Mouse (Mus musculus): ENCODE results near the gene Mapkapk5. TPM values are rescaled to one million over a fixed set of nuclear protein-coding genes. Genes with fewer than 3 reads are reported as not detected.

The Mapkapk5 gene
- polyA plus RNA-seq (2012; rRNA removed) = 94.9 and 100 TPM in 2 replicates

- TF ChIP-seq POLR2A (IDR thresholded peaks at IDR 0.05; ENCODE audit: extremely low read depth, insufficient read depth, low read length) (peak; percentile 88), CTCF (IDR thresholded peaks at IDR 0.05; ENCODE audit: extremely low read depth, insufficient read depth, low read length) (no peak)
- Histone ChIP-seq H3K4me3 (ENCODE audit: insufficient read depth, low read length) (peak within 1 kb of the TSS; percentile 50), H3K4me1 (ENCODE audit: control insufficient read depth, insufficient read depth, low read length) (peaks cover 4% of the 10 kb centered on the region; the same call in 1 of the 2 replicates), H3K27ac (ENCODE audit: insufficient read depth, low read length) (peak within 1 kb of the TSS; percentile 68)
Measured at GRCm38 (mm10) chr5:121545793-121546529, at the start of gene Mapkapk5. Gene Mapkapk5 (minus strand): TSS chr5:121545905.

GRCm38 (mm10) chr5:121594714-121595313, 49.1 kb upstream of the Mapkapk5 start:
- H3K27ac ChIP-seq (ENCODE audit: insufficient read depth, low read length) = no peak overlapping the region
- 0 out of 2 replicates have a peak, but pooled peaks cover 2% of the 10 kb centered on the region for H3K4me1 ChIP-seq (ENCODE audit: control insufficient read depth, insufficient read depth, low read length)
- TF ChIP-seq POLR2A (IDR thresholded peaks at IDR 0.05; ENCODE audit: extremely low read depth, insufficient read depth, low read length) (no peak), CTCF (IDR thresholded peaks at IDR 0.05; ENCODE audit: extremely low read depth, insufficient read depth, low read length) (no peak)
- H3K4me3 ChIP-seq (ENCODE audit: insufficient read depth, low read length) = no peak overlapping the region

GRCm38 (mm10) chr5:121593451-121594401, 48.0 kb upstream of the Mapkapk5 start, which contains the start of gene Aldh2:
Gene Aldh2 (minus strand): TSS chr5:121593824.
- Histone ChIP-seq H3K4me3 (ENCODE audit: insufficient read depth, low read length) (peak within 1 kb of the TSS; percentile 55), H3K4me1 (ENCODE audit: control insufficient read depth, insufficient read depth, low read length) (0 out of 2 replicates have a peak, but pooled peaks cover 2% of the 10 kb centered on the region), H3K27ac (ENCODE audit: insufficient read depth, low read length) (peak within 1 kb of the TSS; percentile 41)
- TF ChIP-seq POLR2A (IDR thresholded peaks at IDR 0.05; ENCODE audit: extremely low read depth, insufficient read depth, low read length) (peak; percentile 83; the same call in 1 of the 2 replicates), CTCF (IDR thresholded peaks at IDR 0.05; ENCODE audit: extremely low read depth, insufficient read depth, low read length) (no peak)

GRCm38 (mm10) chr5:121592816-121593407, 47.2 kb upstream of the Mapkapk5 start:
- Histone ChIP-seq H3K27ac (ENCODE audit: insufficient read depth, low read length) (peak overlapping the region; percentile 41), H3K4me1 (ENCODE audit: control insufficient read depth, insufficient read depth, low read length) (0 out of 2 replicates have a peak, but pooled peaks cover 2% of the 10 kb centered on the region), H3K4me3 (ENCODE audit: insufficient read depth, low read length) (peak overlapping the region; percentile 55)
- no peak for TF ChIP-seq CTCF (IDR thresholded peaks at IDR 0.05; ENCODE audit: extremely low read depth, insufficient read depth, low read length)
- no peak for TF ChIP-seq POLR2A (IDR thresholded peaks at IDR 0.05; ENCODE audit: extremely low read depth, insufficient read depth, low read length)

GRCm38 (mm10) chr5:121592064-121592815, 46.5 kb upstream of the Mapkapk5 start:
- TF ChIP-seq POLR2A (IDR thresholded peaks at IDR 0.05; ENCODE audit: extremely low read depth, insufficient read depth, low read length) (no peak), CTCF (IDR thresholded peaks at IDR 0.05; ENCODE audit: extremely low read depth, insufficient read depth, low read length) (no peak)
- H3K27ac ChIP-seq (ENCODE audit: insufficient read depth, low read length) = no peak overlapping the region
- peak overlapping the region; percentile 55 for H3K4me3 ChIP-seq (ENCODE audit: insufficient read depth, low read length)
- H3K4me1 ChIP-seq (ENCODE audit: control insufficient read depth, insufficient read depth, low read length) = peaks cover 3% of the 10 kb centered on the region; the same call in 1 of the 2 replicates

- H3K27ac ChIP-seq (ENCODE audit: insufficient read depth, low read length) = no peak overlapping the region
- peaks cover 6% of the 10 kb centered on the region for H3K4me1 ChIP-seq (ENCODE audit: control insufficient read depth, insufficient read depth, low read length)
- TF ChIP-seq POLR2A (IDR thresholded peaks at IDR 0.05; ENCODE audit: extremely low read depth, insufficient read depth, low read length) = no peak
- peak overlapping the region; percentile 6; the same call in 1 of the 2 replicates for H3K4me3 ChIP-seq (ENCODE audit: insufficient read depth, low read length)
Measured at GRCm38 (mm10) chr5:121591417-121592063, 45.8 kb upstream of the Mapkapk5 start.

- no peak for TF ChIP-seq CTCF (IDR thresholded peaks at IDR 0.05; ENCODE audit: extremely low read depth, insufficient read depth, low read length)
- H3K4me3 ChIP-seq (ENCODE audit: insufficient read depth, low read length) = no peak overlapping the region
Measured at GRCm38 (mm10) chr5:121589928-121590327, 44.2 kb upstream of the Mapkapk5 start.

GRCm38 (mm10) chr5:121586400-121587039, 40.8 kb upstream of the Mapkapk5 start:
- TF ChIP-seq CTCF (IDR thresholded peaks at IDR 0.05; ENCODE audit: extremely low read depth, insufficient read depth, low read length) (no peak), POLR2A (IDR thresholded peaks at IDR 0.05; ENCODE audit: extremely low read depth, insufficient read depth, low read length) (0 out of 2 replicates have a peak, but pooled peaks have one; percentile 29)
- H3K4me1 ChIP-seq (ENCODE audit: control insufficient read depth, insufficient read depth, low read length) = peaks cover 4% of the 10 kb centered on the region
- no peak overlapping the region for H3K4me3 ChIP-seq (ENCODE audit: insufficient read depth, low read length)
- peak overlapping the region; percentile 82 for H3K27ac ChIP-seq (ENCODE audit: insufficient read depth, low read length)

More at GRCm38 (mm10) chr5:121589928-121590327, 44.2 kb upstream of the Mapkapk5 start:
- Histone ChIP-seq H3K27ac (ENCODE audit: insufficient read depth, low read length) (no peak overlapping the region), H3K4me1 (ENCODE audit: control insufficient read depth, insufficient read depth, low read length) (peaks cover 6% of the 10 kb centered on the region)
